Mouse (Mus musculus): ENCODE results near the gene Pcsk2.

GRCm38 (mm10) chr2:143841536-143841935, 295.6 kb downstream of the Pcsk2 start:
- TF ChIP-seq CTCF (IDR thresholded peaks at IDR 0.05; ENCODE audit: low read depth), result no peak
- no peak for TF ChIP-seq EP300 (IDR thresholded peaks at IDR 0.05; ENCODE audit: low read depth)
